Mouse (Mus musculus): ENCODE results near the gene Mrpl46.

Gene Mrpl46

DNA sequence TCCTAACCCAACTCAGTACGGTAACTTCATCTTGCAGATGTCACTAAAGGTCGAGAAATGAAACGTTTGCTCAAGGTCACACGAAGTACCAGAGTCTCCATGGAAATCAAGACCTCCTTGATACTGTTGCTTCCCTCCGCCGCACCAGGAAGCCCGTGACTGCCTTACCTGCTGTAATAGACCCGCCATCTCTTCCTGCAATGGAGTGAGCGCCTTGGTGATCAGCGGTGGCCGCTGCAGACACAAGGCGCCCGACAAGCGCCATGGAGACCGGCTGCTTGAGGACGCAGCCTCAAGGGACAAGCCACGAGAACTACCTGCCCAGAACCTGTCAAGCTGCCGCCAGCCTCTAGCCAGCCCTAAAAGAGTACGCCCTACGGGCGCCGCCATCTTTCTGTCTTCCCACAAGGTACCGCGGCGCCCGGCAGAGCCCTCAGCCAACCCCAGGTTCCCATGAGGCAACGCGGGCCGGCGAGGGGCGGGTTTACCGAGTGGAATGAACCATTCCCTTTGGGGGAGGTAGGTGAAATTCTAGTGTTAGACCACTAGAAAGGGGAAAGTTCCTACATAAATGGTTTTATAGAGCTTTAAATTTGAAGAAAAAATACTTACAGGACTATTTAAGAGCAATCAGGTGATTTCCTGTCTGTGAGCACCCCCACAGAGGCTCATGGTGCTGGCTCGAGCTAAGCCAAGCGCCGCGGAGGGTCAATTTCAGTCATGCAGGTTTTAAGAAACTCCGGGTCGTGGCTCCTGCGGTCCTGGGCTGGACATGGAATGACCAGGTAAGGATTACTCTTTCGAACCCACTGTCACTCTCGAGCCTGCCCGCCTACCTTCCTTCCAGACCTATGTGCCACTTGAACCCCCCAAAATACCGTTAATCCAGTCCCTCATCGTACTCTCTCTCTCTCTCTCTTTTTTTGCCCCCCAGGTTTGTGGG lies at the start of gene Mrpl46, which contains the start of gene Mrps11:
Mrpl46 (minus strand) TSS at position 893 of the 943 bp plus-strand sequence.
Mrps11 (plus strand) TSS at position 481 of the 943 bp plus-strand sequence.
- peak; percentile 66 for DNase-seq (ENCODE audit: low read depth, low spot score)

DNA sequence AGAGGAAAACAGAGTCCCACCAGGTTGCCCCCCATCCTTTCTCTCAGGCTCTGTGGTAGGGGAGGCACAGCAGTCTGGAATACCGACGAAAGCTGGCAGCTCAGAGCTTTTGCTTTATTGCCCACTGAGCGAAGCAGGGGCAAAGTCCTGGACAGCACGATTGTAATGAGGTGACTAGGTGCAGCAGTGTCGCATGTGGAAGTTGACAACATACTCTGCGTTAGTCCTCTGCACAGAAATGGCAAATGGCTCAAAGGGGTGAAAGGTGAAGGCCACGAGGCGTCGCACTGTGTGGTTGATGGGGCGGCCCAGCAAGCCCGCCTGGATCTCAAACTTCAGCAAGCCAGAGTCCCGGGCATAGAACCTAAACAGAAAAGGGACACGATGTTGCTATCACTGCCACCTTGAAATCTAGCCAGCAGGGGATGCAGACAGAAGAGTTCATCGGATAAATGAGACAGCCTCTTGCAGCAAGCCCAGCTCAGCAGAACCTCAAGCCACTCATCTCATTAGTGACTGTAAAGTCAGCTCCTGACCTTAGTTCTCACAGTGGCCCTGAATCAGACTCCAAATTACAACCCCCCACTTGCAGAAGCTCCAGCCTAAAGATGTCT lies 44.5 kb upstream of the Mrpl46 start:
- DNase-seq (ENCODE audit: low read depth, low spot score) = peak; percentile 79

DNA sequence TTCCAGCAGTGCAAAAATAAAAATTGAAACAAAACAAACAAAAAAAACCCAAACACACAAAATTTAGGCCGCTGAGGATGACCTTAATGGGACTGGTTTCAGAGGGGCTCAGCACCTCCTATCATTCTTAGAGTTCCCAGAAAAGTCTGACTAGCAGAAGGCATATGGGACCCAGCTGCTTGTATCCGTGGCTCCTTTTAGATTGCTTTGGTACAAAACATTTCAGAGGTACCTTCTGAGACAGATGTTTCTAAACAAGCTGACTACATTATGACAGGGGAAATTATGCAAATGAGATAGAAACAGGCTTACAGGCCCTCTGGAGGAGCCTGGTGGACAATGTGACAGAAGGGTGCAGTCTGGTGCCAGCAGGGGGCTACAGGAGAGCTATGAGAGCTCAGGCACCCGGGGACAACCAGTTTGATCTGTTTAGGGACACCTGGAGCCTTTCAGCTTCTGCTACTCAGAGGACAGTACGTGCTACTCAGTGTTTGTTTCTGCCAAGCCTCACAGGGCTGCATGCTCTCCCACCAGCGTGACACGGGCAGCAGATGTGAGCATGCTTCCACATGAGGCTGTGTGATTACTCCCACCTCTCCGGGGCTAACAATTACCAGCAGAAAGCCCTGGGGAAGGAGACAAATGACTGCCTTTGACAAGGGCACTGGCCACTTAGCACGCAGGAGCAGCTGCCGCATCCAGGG lies 43.5 kb upstream of the Mrpl46 start:
- no peak for DNase-seq (ENCODE audit: low read depth, low spot score)

DNA sequence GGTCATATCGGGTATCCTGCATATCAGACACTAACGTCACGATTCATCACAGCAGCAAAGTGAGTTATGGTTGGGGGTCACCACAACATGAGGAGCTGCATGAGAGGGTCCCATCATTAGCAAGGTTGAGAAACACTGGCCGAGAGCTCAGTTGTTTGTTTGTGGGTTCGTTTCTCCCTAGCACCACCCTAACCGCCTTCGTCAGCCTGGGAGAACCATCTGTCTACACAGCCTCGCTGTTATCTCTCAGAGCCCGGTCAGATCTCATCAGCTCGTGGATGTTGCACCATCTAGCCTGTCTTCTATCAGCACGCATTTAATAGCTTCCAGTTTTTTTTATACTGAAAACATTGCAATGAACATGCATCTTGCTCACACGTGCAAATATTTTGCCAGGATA lies 35.0 kb upstream of the Mrpl46 start:
- DNase-seq (ENCODE audit: low read depth, low spot score) = no peak

DNA sequence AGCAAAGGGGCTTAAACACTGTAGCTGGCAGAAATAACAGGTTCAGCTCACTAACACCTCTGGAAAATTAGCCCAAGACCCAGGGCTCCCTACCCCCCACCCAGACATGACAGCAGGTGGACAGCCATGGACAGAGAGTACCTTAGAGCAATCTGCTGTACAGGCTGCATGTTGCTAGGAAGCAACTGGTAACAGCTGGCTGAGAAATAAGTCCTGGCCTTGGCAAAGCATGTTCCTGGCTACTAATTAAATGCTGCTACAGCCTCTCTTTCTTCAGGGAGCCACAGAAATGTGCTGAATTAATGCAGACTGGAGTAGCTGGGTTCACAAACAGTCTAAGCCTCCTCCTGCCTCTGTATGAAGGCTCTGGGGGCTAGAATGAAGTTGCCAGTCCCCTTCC lies 31.4 kb upstream of the Mrpl46 start:
- DNase-seq (ENCODE audit: low read depth, low spot score) = peak; percentile 19

DNA sequence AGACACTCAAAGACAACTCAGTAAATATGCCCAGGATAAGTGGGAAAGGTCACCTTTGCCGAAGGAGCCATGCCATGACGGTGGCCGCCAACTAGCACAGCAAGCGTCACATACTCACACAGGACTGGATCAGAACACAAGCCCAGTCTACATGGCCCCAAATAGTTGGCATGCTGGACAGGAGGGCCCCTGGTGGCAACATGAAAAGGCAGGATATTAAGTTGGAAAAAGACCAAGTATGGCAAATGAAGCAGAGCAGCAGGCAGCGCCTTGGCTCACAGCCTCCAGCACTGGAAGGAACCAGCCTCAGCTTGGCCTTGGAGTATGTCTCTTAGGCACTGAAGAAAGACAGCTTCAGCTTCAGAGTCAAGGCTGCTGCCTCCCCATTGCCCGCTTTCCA lies 30.5 kb upstream of the Mrpl46 start:
- no peak for DNase-seq (ENCODE audit: low read depth, low spot score)

DNA sequence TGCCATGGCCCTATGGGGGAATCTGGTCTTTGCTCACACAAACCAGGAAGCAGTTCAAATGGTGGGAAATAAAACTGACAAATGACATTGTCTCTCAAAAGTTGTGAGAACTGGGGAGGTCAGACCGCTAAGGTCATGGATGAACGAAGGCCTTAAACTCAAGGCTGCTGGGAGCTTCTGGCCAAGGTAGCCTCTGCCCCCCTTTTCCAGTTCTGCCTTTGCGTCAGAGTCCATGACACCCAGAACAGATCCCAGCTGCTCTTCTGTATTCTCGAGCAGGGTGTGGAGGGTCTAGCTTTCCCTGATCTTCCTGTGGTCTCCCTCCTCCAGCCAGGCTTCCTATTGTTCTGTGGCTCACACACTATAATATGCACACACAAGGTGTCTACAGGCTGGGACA lies 23.9 kb upstream of the Mrpl46 start:
- DNase-seq (ENCODE audit: low read depth, low spot score) = no peak

DNA sequence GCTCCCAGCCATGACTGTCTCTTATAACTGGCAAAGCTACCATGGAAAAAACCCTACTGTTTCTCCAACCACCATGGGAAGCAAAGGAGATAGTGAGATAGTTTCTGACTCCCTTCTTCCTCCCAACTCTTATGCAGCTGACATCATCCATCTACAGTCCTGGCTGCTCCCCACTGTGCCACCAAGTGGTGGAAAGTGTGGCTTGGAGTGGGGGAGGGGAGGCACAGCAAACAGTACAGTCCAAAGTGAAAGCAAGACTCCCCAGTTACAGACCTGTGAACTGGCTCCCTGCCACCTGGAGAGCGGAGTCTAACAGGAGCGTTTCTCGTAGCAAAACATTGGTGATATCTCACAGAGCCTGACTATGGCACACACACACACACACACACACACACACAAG lies 20.5 kb upstream of the Mrpl46 start:
- DNase-seq (ENCODE audit: low read depth, low spot score) = no peak

DNA sequence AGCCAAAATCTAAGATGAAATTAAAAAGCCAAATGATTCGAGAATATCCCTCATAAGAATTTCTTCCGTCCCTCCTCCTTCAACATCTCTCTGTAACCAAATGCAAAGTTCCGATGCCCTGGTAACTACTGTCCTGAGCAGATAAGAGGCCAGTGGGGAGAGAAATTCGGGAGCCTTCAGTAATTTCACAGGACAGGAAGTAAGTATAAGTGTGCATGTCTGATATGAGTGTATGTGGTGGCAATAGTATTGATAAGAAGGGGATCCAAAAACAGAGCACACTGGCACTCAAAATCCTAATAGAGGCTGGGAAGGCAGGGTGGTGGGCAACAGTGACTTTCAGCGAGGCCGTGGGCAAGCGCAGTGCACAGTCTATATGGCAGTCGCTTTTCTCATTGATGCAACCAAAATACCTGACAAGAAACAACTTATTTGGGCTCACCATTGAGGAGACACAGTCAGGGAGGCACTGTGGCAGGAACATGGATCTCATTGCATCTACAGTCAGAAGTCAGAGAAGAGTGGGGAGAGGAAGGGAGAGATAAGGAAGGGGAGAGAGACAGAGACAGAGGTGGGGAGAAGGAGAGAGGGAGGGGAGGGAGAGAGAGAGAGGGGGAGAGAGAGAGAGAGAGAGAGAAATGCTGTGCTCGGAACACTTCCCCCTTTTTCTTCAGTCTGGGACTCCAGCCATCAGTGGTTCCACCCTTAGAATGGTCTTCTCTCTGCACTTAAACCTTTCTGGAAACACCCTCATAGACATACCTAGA lies 16.6 kb upstream of the Mrpl46 start:
- no peak for DNase-seq (ENCODE audit: low read depth, low spot score)

DNA sequence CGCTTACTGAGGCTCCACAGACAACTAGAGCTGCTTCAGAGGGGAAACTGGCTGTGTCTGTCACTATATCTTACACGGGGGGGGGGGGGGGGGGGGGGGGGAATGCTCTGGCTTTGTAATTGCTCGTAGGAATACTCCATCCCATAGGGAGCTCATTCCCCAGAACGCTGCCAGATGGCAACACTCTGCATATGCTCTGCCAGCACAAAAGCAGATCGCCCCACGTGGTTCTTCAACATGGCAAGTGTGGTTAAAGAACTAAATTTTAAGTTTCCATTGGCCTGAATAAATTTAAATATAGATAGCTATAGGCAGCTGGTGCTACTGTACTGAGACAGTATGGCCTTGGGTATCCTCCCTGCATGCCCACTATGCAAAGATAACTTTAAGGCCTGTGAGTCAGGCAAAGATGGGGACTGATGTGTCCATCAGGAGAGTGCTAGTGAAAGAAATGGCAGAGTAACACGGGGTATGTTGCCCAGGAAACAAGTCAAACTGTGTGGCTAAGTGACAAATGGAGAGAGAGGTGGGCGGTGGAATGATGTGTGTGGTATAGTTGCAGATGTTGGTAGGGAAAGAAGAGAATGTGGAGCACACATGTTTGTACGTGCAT lies 14.6 kb upstream of the Mrpl46 start:
- no peak for DNase-seq (ENCODE audit: low read depth, low spot score)

DNA sequence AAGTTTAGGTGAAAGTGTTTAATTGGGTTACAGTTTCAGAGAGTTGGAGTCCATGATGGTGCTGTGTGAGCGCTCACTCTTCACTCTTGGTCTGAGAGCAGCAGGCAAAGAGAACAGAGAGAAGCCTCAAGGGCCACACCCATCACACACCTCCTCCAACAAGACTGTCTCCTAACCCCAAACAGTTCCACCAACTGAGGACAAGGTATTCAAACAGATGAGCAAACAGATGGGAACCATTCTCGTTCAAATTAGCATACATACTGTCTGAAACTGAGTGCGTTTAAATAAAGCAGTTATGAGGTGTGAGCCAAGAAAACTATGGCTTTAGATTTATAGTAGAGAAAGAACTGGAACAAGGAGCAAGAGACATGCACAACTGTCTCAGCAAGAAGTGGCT lies 13.3 kb upstream of the Mrpl46 start:
- DNase-seq (ENCODE audit: low read depth, low spot score) = no peak

DNA sequence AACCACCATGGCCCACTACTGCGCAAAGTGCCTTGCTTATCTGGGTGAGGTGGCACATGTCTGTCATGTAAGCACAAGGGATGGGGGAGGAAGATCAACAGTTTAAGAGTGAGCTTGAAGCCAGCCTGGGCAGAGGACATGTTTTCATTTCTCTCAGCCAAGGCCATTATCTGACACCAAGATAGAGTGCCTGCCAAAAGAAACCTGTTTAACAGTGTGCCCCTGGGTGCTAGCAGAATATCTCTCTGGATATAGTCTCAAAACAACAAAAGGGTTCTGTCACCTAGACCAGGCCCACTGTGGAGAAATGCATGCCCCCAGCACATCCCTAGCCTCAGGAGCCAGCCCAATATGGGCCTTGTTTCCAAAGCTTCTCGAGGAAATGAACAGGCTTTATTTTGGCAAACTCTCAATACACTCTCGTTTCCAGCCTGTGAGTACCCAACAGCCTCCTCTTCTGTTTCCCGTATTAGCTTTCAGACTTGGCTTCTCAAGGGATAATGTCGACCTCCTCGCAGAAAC lies 11.3 kb upstream of the Mrpl46 start:
- no peak for DNase-seq (ENCODE audit: low read depth, low spot score)

DNA sequence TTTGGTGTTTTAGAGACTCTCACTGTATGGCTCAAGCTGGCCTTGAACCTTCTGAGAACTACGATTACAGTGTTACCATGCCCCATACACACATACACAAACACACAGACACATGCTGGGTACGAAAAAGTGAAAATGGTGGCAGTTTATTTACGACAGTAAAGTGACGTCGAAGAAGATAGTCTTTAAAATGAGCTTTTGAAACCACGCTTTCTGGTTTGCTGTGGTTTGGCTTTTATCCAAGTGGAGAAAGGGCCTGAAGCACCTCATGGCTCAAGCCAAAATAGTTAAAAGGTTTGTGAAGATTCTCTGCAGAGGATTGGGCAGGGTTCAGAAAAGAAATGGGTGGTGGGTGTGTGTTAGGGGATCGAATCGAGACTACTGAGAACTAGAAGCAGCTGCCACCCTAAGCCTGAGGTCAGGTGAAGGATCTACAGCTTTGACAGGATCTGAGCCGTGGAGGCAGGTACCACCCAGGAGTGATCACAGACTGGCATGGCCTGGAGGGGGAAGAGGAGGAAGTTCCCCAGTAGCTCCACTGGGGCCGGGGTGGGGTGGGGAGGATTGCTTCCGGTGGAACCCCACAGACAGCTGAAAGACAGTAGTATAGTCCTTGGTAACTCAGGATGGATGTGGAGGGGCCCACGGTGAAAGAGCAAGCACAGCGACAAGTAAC lies 10.7 kb upstream of the Mrpl46 start:
- DNase-seq (ENCODE audit: low read depth, low spot score) = no peak

DNA sequence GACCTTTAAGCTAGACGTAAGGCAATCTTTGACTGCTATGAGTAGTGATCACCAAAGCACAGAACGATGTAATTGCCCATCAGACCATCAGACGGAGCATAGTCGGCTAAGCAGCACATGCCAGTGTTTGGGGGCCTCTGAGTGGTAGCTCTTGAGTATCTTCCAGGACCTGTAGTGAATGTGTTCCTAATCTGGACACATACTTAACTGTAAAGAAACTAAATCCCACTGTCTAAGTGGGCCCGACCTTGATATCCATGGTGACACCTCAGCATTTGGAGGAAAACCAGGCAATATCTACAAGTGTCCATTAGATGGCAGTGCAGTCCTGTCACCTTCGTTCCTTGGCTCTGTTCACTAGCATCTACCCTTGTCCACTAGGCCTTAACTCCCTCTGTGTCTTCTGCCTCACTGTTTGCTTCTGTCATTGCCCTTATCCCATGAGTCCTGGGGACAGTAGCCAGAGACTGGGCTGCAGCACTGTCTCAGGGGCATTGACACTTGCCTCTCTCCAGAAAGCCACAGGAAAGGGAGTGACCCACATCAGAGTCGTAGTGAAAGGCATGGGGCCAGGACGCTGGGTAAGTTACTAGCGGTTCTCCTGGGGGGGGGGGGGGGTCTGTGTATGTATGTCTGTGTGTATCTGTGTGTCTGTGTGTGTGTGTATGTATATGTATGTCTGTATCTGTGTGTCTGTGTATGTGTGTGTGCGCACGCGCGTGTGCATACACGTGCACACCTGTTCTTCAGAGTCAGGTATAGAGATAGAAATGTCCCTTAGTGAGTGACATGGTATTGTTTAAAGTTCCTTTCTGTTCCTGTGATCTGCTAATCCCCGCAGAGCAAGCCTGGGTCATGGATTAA lies 8.3 kb upstream of the Mrpl46 start:
- DNase-seq (ENCODE audit: low read depth, low spot score) = peak; percentile 56

DNA sequence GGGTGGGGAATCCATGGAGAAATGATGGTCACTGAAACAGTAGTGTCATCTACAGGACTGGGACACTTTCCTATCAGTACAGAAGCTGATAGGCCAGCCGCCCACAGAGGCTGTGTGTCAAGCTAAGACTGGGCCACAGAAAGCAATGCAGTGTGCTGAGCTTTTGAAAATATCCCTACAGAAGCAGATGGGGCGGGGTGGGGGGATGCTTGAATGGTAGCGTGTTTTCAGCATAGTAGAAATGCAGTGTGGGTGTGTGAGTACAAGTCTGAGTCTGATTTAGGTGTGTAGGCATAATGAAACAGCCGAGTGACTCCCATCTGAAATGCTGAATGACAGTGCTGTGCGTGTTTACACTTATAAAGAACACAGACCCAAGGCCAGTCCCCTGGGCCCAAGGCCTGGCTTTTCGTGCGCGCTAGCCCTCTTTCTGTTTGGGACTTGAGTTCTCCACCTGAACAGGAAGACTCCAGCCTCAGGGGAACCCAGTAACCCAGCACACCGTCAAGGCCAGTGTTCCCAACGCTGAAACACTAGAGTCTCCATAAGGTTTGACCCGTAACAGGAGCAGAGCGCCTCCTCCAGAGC lies 4.6 kb upstream of the Mrpl46 start:
- DNase-seq (ENCODE audit: low read depth, low spot score) = no peak

DNA sequence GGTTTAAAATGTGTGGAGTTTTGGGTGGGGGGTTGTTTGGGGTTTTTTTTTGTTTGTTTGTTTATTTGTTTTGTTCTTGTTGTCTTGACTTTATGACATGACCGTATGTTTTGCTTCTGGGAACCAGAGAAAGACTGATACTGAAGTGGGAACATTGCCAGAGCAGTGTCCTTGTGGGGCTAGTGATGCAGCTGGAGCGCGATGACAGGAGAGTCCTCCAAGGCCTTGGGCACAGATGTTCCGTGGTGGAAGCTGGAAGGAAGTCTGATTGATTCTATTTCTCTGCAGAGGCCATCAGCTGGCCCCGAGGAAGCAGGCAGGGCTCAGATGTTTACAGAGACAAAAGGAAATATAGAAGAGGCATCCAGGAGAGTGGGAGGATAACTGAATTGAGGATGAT lies 2.6 kb upstream of the Mrpl46 start:
- DNase-seq (ENCODE audit: low read depth, low spot score) = no peak

DNA sequence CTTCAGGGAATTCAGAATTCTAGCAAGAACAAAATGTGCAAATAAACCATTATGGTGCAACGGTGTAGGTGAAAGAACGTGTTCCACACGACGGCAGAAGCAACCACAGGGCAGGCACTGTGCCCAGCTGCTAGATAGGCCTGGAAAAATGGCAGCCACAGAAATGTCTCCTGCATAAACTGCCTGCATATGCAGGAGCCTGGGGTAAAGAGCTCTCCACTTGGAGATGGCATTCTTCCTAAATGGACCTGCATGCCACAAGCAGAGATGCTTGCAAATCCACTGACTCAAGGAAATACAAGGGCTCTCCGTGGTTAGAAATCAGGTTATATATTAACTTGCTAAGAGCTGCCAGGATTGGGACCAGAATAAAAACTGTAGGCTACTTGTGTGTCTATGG lies 4.6 kb downstream of the Mrpl46 start:
- DNase-seq (ENCODE audit: low read depth, low spot score) = no peak

DNA sequence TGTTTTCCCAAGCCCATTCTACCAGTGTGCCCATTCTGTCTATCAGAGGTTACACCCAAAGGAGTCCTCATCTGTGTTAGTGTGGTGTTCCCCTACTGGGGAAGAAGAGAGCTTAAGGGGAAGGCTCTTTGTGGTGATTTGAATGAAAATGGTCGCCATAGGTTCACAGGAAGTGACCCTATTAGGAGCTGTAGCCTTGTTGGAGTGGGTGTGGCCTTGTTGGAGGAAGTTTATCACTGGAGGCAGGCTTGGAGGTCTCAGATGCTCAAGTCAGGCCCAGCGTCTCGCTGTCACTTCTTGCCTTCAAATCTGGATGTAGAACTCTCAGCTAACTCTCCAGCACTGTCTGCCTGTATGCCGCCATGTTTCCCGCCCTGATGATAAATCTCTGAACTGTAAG lies 12.4 kb downstream of the Mrpl46 start:
- no peak for DNase-seq (ENCODE audit: low read depth, low spot score)

DNA sequence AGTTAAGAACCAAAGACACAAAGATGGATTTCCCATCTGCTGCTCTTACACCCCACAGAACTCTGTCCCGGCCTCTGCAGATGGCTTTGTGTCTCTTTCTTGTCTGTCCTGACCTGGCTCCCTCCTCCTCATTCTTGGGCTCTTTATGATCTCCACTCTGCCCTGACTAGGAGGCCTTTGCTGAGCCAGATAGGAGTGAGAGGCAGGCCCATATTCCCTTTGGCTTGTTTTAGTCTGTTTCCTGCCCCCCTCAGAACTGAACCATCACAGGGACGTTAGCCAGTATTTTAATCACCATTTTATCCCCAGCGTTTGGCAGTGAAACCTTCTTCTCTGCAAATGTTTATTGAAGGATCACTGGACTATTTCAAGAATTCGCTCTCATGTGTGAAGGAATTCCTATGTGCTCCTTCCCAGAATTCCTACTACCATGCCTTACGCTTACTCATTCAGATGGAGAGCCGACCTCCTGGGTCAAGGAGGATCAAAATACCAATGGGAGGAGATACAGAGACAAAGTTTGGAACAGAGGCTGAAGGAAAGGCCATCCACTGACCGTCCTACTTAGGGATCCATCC lies 14.2 kb downstream of the Mrpl46 start:
- no peak for DNase-seq (ENCODE audit: low read depth, low spot score)

Measured in skeletal muscle tissue, adult 2 months (tissue).